Mouse (Mus musculus): ENCODE data around the gene Tjap1.

- no peak for TF ChIP-seq CTCF (IDR thresholded peaks at IDR 0.05; ENCODE audit: insufficient read depth, low read length)
- no peak for TF ChIP-seq POLR2A (IDR thresholded peaks at IDR 0.05; ENCODE audit: borderline replicate concordance, extremely low read depth, low read depth, low read length)
Measured at GRCm38 (mm10) chr17:46315813-46316212, 33.0 kb upstream of the Tjap1 start.

All from lung, adult 2 months (tissue).